Mouse (Mus musculus) cortical plate, adult 2 months (tissue): ENCODE data around the gene Slc10a1.

ENCODE experiments used
- CTCF ChIP-seq: fragments of 200-500 bp; IDR thresholded peaks from 2 replicates; pipeline ENCODE4 v1.5.1; 2011; ENCODE audit warnings: mild to moderate bottlenecking, control low read depth, low read length; ENCODE audit not compliant: insufficient read depth; ENCODE audit errors: extremely low read depth
- POLR2A ChIP-seq: fragments of 200-500 bp; IDR thresholded peaks from 2 replicates; pipeline ENCODE4 v1.6.1; 2011; ENCODE audit warnings: mild to moderate bottlenecking, low read length, control low read depth; ENCODE audit not compliant: insufficient read depth; ENCODE audit errors: extremely low read depth

GRCm38 (mm10) chr12:80966059-80966838 lies 2.3 kb downstream of the Slc10a1 start:
- TF ChIP-seq POLR2A (no peak), CTCF (no peak)
